Mouse (Mus musculus) neural tube, embryonic 13.5 days (tissue): ENCODE measurements around the gene Shd. TPM values are rescaled to one million over a fixed set of nuclear protein-coding genes. Genes with fewer than 3 reads are reported as not detected.

Source experiments
- ATAC-seq: fragments of 200-750 bp; cut with Nextera tagmentation; 2 replicates; pipeline ENCODE4 v1.8.0; 2017; ENCODE audit warnings: low read depth, mild to moderate bottlenecking, moderate TSS enrichment, moderate library complexity
- H3K27ac ChIP-seq: fragments of 300-500 bp; sonication (generic); replicated peaks from 2 replicates; pipeline ENCODE4 v1.5.1; 2015; ENCODE audit warnings: moderate library complexity, mild to moderate bottlenecking, inconsistent platforms
- H3K27me3 ChIP-seq: fragments of 300-500 bp; sonication (generic); 2 replicates; pipeline ENCODE4 v1.6.1; 2015; ENCODE audit warnings: mild to moderate bottlenecking, inconsistent platforms
- H3K36me3 ChIP-seq: fragments of 300-500 bp; sonication (generic); 2 replicates; pipeline ENCODE4 v1.6.1; 2015; ENCODE audit warnings: mild to moderate bottlenecking, inconsistent platforms
- H3K4me1 ChIP-seq: fragments of 300-500 bp; sonication (generic); replicated peaks from 2 replicates; pipeline ENCODE4 v1.6.1; 2015; ENCODE audit warnings: inconsistent platforms
- H3K4me2 ChIP-seq: fragments of 300-500 bp; sonication (generic); 2 replicates; pipeline ENCODE4 v1.6.1; 2015; ENCODE audit warnings: inconsistent platforms, mild to moderate bottlenecking, moderate library complexity
- H3K4me3 ChIP-seq: fragments of 300-500 bp; sonication (generic); 2 replicates; pipeline ENCODE4 v1.5.1; 2015; ENCODE audit warnings: mild to moderate bottlenecking, inconsistent platforms
- H3K9ac ChIP-seq: fragments of 300-500 bp; sonication (generic); 2 replicates; pipeline ENCODE4 v1.6.1; 2015; ENCODE audit warnings: moderate library complexity, mild to moderate bottlenecking, inconsistent platforms
- H3K9me3 ChIP-seq: fragments of 300-500 bp; sonication (generic); 2 replicates; pipeline ENCODE4 v1.6.1; 2016; ENCODE audit warnings: inconsistent platforms
- WGBS: fragments of 180-500 bp; shearing (Covaris S2); methylation state at CpG from one replicate; pipeline ENCODE4 v1.1.7; 2015; 5-methylcytosine and 5-hydroxymethylcytosine counted together
- polyA plus RNA-seq: library from polyadenylated mRNA; unstranded; fragments of >200 nt; fragmentation: Nextera tagmentation; extraction: Ambion mirVana; gene quantifications from 2 replicates; pipeline ENCODE4 v1.2.1, GENCODE M21; 2015

The Shd gene
- polyA plus RNA-seq, 1 experiment from 2014 or later: 161 TPM

DNA sequence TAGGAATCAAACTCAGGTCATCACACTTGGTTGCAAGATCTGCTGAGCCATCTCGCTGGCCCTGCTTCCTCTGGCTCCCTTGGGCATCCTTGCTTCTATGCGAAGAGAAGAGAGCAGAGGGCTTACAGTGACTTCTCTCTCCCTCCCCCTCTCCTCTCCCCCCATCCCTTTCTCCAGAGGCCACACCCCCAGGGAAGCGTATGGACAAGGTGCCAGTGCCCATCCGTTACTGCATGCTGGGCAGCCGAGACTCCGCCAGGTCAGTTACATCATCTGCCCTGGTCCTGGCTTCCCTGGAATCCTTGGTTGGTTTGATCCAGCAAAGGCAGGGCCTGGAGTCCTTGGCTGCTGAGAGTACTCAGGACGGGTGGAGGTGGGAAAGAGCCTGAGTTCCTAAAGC lies 41.2 kb downstream of the Shd start:
- Histone ChIP-seq H3K4me2 (peak overlapping the region; percentile 91), H3K36me3 (peaks cover 50% of the 10 kb centered on the region), H3K4me3 (no peak overlapping the region), H3K9ac (peak overlapping the region; percentile 80; the same call in 1 of the 2 replicates), H3K27ac (no peak overlapping the region), H3K4me1 (peaks cover 41% of the 10 kb centered on the region), H3K27me3 (no peaks in the 10 kb centered on the region), H3K9me3 (no peaks in the 10 kb centered on the region)
- no peak for ATAC-seq
- WGBS: 91% methylated on average over 7 of the region's 7 CpGs

DNA sequence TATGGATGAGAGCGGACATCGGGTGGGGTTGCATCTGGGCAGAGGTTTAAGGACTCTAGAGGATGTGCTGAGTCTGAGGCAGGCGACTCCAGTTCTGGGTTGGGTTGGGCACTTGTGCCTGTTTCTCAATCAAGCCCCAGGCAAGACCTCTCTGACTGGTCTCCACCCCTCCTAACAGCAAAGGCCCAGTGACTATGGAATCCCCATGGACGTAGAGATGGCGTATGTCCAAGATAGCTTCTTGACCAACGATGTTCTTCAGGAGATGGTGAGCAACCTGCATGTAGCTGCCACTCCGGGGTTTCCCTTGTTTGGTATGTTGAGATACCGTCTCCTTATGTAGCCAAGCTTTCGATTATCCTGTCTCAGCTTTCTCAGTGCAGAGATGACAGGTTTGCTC lies 45.0 kb downstream of the Shd start:
- Histone ChIP-seq H3K9me3 (no peaks in the 10 kb centered on the region), H3K36me3 (peaks cover 89% of the 10 kb centered on the region), H3K27ac (no peak overlapping the region), H3K9ac (no peak overlapping the region), H3K27me3 (no peaks in the 10 kb centered on the region), H3K4me1 (peaks cover 23% of the 10 kb centered on the region), H3K4me3 (no peak overlapping the region), H3K4me2 (no peak overlapping the region)
- 95% methylated on average over 9 of the region's 9 CpGs for WGBS
- no peak for ATAC-seq

DNA sequence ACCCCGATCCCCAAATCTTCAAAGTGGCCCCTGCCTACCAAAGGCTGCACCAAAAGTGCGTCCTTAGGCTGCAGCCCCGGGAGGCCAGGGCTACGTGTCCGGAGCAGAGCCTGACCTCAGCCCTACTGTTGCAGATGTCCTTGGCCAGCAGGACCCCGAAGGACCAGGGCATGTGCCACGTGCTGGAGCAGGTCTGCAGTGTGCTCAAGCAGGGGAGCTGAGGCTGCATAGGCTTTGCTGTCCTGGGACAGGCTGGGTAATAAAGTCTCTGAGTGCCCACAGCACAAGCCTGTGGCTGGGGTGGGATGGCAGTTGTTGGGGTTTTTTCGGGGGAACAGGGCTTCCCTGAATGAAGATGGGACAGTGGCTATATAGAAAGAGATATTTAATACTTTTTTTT lies 46.1 kb downstream of the Shd start:
- H3K9ac ChIP-seq: no peak overlapping the region
- H3K36me3 ChIP-seq: peaks cover 86% of the 10 kb centered on the region
- H3K4me1 ChIP-seq: peaks cover 14% of the 10 kb centered on the region
- no peaks in the 10 kb centered on the region for H3K27me3 ChIP-seq
- no peak overlapping the region for H3K27ac ChIP-seq
- H3K9me3 ChIP-seq: no peaks in the 10 kb centered on the region
- H3K4me3 ChIP-seq: no peak overlapping the region
- WGBS: 83% methylated on average over 8 of the region's 8 CpGs
- no peak for ATAC-seq
- no peak overlapping the region for H3K4me2 ChIP-seq

DNA sequence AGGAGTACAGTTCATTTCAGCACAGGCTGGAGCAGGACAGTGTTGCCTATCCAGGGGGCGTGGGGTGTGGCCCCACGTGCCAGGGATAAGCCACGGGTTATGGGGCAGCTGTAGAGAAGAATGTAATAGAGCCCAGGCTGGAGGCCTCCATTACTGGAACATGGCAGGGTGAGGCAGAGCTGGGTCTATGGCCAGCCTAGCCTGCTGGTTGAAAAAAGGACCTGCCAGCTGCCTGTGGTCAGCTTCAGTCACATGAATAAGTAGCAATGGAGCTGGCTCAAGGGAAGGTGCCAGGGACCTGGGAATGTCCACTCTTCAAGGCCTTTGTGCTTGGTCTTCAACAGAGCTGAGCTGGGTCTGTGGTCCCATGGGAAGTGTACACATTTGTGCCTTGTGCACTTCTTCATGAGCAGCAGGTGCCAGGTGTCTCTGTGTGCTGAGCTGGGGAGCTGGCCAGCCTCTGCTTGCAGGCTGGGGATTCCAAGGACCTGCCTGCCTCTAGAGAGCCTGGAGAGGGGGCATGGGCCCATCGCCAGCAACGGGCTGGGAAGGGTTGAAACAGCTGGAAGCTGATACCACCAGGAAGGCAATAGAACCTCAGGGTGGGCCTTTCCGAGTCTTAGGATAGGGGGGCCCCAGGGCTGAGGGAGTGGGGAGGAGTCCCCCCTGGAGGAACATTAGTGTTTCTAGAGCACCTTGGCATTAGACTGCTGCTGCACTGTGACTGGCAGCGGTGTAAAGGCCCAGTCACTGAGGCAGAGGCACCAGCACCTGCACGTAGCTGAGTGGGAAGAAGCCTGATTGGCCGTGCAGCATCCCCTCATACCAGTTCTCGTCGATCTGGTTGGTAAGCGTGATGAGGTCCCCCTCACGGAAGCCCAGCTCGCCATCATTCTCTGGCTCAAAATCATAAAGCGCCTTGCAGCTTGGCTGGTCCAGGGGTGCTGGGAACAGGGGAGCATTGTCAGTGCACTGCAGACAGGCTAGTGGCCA lies 46.8 kb downstream of the Shd start:
- no peaks in the 10 kb centered on the region for H3K9me3 ChIP-seq
- no peak overlapping the region for H3K4me2 ChIP-seq
- H3K4me1 ChIP-seq: peaks cover 13% of the 10 kb centered on the region
- H3K4me3 ChIP-seq: no peak overlapping the region
- H3K36me3 ChIP-seq: peaks cover 79% of the 10 kb centered on the region
- no peak for ATAC-seq
- 82% methylated on average over 15 of the region's 15 CpGs for WGBS
- H3K27ac ChIP-seq: no peak overlapping the region
- no peaks in the 10 kb centered on the region for H3K27me3 ChIP-seq
- H3K9ac ChIP-seq: no peak overlapping the region; the same call in 1 of the 2 replicates

DNA sequence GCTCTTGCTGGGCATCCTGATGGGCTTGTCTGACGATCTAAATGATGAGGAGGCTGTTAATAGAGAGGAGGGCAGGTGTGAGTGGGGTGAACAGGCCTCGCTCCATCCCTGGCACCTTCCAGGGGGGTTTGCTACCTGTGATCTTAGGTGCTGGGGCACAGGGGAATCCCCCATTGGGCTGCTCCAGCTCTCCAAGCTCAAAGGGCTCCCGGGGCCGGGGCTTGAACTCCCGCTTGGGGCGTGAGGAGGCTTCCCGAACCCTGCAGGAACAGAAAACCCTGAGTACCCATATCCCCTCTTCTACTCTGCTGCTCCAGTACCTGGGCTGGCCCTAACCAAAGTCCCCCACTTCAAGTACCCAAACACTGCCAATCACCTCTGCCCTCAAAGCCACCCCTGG lies 47.6 kb downstream of the Shd start:
- H3K36me3 ChIP-seq: peaks cover 74% of the 10 kb centered on the region
- no peak overlapping the region for H3K4me2 ChIP-seq
- ATAC-seq: no peak
- H3K4me3 ChIP-seq: no peak overlapping the region
- no peaks in the 10 kb centered on the region for H3K9me3 ChIP-seq
- H3K27ac ChIP-seq: 0 out of 2 replicates have a peak overlapping the region, but pooled peaks have one; percentile 38
- no peaks in the 10 kb centered on the region for H3K27me3 ChIP-seq
- 92% methylated on average over 7 of the region's 7 CpGs for WGBS
- no peak overlapping the region for H3K9ac ChIP-seq
- H3K4me1 ChIP-seq: peaks cover 15% of the 10 kb centered on the region

DNA sequence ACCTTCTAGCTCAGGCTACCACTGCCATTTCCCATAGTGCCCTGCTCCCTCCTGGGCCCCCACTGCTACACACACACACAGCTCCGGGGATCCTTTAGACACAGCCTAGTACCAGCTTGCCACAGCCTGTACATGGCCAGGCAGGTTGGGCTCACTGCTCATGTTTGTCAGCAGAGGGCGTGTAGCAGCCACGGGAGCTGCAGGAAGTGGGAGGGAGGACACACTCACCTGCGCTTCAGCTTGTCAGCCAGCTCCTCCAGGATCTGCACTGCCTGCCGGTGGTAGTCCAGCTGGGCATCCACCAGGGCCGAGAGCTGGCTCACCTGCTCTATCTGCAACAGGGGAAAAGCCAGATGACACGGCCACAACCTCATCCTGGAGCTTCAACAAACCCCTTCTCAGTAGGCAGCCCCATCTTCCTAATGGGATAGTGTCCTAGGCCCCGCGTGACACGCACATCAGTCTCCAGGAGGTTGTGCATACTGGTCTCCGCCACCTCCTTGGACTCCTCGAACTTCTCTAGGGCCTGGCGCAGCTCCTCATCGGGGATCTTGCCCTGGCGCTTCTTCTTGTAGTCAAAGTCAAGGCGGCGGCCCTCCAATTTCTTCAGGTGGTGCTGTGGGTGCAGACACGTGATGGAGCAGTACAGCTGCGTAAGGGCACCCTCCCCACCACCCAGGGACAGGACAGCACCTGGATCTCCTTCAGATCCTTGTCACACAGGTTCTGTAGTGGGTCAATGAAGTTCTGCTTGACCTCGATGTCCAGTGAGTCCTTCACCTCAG lies 48.3 kb downstream of the Shd start:
- no peaks in the 10 kb centered on the region for H3K27me3 ChIP-seq
- no peaks in the 10 kb centered on the region for H3K9me3 ChIP-seq
- peak; percentile 9; the same call in 1 of the 2 replicates for ATAC-seq
- peak overlapping the region; percentile 38; the same call in 1 of the 2 replicates for H3K27ac ChIP-seq
- no peak overlapping the region for H3K9ac ChIP-seq
- WGBS: 76% methylated on average over 20 of the region's 20 CpGs
- H3K4me1 ChIP-seq: peaks cover 22% of the 10 kb centered on the region
- no peak overlapping the region for H3K4me3 ChIP-seq
- no peak overlapping the region for H3K4me2 ChIP-seq
- peaks cover 67% of the 10 kb centered on the region for H3K36me3 ChIP-seq

DNA sequence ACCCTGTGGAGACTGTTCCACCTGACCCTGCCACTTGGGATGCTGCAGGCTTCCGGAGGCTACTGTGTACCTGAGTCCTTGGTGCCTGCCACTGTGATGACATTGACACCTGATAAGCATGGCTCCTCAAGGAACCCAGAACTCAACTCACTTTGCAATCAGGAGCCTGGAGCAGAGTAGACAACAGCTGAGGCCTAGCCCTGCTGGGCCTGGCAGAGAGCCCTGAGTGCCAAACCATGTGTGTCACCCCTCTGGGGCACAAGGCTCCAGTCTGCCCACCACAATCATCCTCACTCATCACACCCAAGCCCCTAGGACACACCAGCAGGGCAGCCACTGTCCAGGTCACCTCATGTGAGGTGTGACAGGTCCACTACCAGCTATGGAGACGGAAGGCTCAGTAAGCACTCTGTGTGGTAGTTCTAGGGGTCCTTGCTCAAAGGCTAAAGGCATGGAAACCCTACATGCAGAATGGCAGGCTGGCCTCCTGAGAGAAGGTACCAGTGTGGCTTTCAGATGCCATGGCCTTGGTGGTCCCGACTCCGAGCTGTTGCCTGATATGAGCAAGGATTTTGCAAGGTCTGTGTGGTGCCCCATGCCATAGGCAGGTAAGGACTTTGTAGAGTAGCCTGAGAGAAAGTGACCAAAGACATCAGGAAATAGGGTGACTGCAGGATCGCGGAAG lies 50.3 kb downstream of the Shd start:
- Histone ChIP-seq H3K4me3 (no peak overlapping the region), H3K36me3 (peaks cover 54% of the 10 kb centered on the region), H3K4me2 (no peak overlapping the region), H3K27me3 (no peaks in the 10 kb centered on the region), H3K9me3 (no peaks in the 10 kb centered on the region), H3K9ac (no peak overlapping the region), H3K4me1 (peaks cover 26% of the 10 kb centered on the region), H3K27ac (peak overlapping the region; percentile 20)
- no peak for ATAC-seq
- 89% methylated on average over 6 of the region's 6 CpGs for WGBS

DNA sequence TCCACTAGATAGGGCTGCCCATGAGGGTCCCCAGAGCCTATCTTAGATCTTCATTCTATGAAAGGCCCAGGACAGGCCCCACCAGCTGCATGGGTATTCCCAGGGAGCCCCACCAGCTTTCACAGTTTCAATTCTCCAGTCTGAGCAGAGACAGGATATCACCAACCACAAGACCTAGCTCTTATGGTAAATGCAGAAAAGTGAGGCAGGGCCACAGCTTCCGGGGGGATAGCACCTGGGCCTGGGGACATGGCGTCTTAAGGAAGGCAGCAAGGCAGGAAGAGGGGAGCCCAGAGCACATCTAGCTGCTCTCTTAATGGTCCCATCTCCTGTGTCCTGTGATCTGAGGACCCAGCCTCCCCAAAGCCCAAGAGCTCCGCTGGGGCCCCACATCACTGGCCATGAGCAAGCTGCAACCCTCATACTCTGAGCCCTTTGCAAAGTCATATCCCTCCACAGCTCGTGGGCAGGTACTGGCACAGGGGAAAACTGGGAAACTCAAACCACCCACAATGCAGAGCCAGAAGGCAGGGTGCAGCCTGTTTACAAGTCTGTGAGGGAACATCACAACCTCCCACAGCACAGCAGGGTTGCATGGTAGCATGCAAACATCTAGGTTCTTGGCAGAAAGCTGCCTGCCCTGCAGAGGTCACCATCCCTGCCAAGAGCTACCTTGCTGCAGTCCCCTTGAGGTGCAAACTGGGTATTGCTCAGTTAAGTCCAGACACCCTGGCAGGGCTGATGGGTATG lies 51.1 kb downstream of the Shd start:
- ATAC-seq: no peak
- Histone ChIP-seq H3K9me3 (no peaks in the 10 kb centered on the region), H3K4me1 (peaks cover 26% of the 10 kb centered on the region), H3K36me3 (peaks cover 46% of the 10 kb centered on the region), H3K4me3 (no peak overlapping the region), H3K4me2 (no peak overlapping the region), H3K27ac (peak overlapping the region; percentile 20), H3K9ac (no peak overlapping the region), H3K27me3 (no peaks in the 10 kb centered on the region)
- 84% methylated on average over 4 of the region's 4 CpGs for WGBS

DNA sequence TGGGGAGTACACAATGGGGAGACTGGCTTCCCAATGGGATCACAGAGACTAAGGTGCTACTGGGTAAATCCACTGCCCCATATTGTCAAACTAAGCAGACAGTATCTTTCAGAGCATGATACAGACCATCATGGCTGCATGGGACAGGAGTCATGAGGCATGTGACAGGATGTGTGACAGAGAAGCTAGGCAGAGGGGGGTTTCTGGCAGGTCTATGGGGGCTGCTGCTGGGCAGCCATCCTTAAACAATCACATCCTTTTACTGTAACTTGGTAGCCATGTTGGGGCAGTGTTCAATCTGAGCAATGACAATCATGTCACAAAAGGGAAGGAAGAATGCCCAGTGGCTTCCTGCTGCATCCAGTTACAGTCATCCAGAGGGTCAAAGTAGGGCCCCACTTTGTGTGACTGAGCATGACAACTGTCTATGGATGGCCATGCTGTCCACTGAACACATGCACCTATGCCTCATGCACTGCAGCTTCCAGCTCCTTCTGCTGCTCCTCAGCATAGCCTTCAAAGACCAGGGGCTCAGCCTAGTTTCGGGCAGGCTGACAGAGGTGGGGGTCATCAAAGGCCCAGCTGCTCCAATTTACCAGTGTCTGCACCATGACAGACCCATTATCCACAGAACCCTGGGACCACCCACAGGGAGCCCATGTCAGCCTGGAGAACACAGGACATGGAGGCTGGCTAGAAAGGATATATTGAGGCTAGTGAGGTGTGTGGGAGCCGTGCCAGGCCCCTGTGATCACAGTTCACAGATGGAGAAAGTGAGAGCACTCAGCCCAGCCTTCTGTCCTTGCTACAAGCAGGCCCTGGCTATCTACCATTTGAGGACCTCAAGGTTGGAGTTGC lies 52.1 kb downstream of the Shd start:
- H3K4me3 ChIP-seq: no peak overlapping the region
- WGBS: 47% methylated on average over 2 of the region's 2 CpGs
- H3K36me3 ChIP-seq: peaks cover 36% of the 10 kb centered on the region
- H3K4me1 ChIP-seq: peaks cover 36% of the 10 kb centered on the region
- no peak for ATAC-seq
- no peak overlapping the region for H3K9ac ChIP-seq
- H3K27ac ChIP-seq: peak overlapping the region; percentile 20; the same call in 1 of the 2 replicates
- no peak overlapping the region for H3K4me2 ChIP-seq
- H3K27me3 ChIP-seq: no peaks in the 10 kb centered on the region
- H3K9me3 ChIP-seq: no peaks in the 10 kb centered on the region

DNA sequence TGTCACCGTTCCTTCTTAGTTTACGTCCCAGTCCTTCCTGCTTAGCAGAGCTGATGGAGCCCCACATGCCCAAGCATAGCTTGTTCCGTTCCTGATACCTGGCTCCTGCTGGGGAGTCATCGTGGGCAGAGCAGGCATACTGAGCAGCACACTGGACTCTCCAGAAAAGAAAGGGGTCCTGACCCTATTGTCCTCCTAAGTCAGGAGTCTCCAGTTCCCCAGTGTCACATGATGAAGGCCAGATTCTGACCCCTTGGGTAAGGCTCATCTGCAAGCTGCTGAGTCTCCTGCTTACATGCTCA lies 52.7 kb downstream of the Shd start:
- H3K36me3 ChIP-seq: peaks cover 33% of the 10 kb centered on the region
- H3K9me3 ChIP-seq: no peaks in the 10 kb centered on the region
- H3K27me3 ChIP-seq: no peaks in the 10 kb centered on the region
- H3K4me3 ChIP-seq: no peak overlapping the region
- ATAC-seq: no peak
- no peak overlapping the region for H3K9ac ChIP-seq
- peak overlapping the region; percentile 56; the same call in 1 of the 2 replicates for H3K27ac ChIP-seq
- 78% methylated on average over 4 of the region's 4 CpGs for WGBS
- H3K4me2 ChIP-seq: no peak overlapping the region
- peaks cover 42% of the 10 kb centered on the region for H3K4me1 ChIP-seq

DNA sequence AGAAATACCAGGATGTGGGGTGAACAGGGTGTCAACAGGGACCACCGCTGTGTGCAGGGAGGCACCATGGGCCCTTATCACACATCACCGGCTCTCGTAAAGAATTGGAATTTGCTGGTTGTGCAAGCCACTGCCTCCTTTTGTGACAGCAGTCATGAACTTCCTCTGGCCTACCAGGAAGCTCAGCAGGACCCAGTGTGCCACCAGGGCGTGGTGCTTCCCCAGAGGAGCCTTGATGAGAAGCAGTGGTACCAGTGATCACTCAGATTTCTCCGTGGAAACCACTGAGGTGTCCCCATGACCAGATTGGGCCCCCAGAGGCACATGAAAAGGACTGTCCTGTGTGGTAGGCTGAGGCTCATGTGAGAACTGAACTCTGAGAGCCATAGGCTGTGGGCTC lies 53.1 kb downstream of the Shd start:
- Histone ChIP-seq H3K9ac (peak overlapping the region; percentile 9; the same call in 1 of the 2 replicates), H3K9me3 (no peaks in the 10 kb centered on the region), H3K4me1 (peaks cover 43% of the 10 kb centered on the region), H3K36me3 (peaks cover 32% of the 10 kb centered on the region), H3K27ac (peak overlapping the region; percentile 56), H3K4me3 (no peak overlapping the region), H3K27me3 (no peaks in the 10 kb centered on the region), H3K4me2 (no peak overlapping the region)
- ATAC-seq: no peak
- WGBS: 84% methylated on average over 5 of the region's 5 CpGs
